Mouse (Mus musculus) neural tube, embryonic 15.5 days (tissue): ENCODE measurements around the gene Ptma. TPM values are rescaled to one million over a fixed set of nuclear protein-coding genes. Genes with fewer than 3 reads are reported as not detected.

ENCODE experiments used
- ATAC-seq: fragments of 200-750 bp; cut with Nextera tagmentation; 2 replicates; pipeline ENCODE4 v1.8.0; 2017; ENCODE audit warnings: mild to moderate bottlenecking, moderate TSS enrichment, moderate library complexity; ENCODE audit not compliant: low FRiP score
- H3K27ac ChIP-seq: fragments of 300-500 bp; sonication (generic); replicated peaks from 2 replicates; pipeline ENCODE4 v1.5.1; 2015; ENCODE audit warnings: mild to moderate bottlenecking, inconsistent platforms
- H3K27me3 ChIP-seq: fragments of 300-500 bp; sonication (generic); replicated peaks from 2 replicates; pipeline ENCODE4 v1.6.1; 2015; ENCODE audit warnings: inconsistent platforms
- H3K36me3 ChIP-seq: fragments of 300-500 bp; sonication (generic); 2 replicates; pipeline ENCODE4 v1.6.1; 2015; ENCODE audit warnings: inconsistent platforms
- H3K4me1 ChIP-seq: fragments of 300-500 bp; sonication (generic); 2 replicates; pipeline ENCODE4 v1.6.1; 2015; ENCODE audit warnings: inconsistent platforms
- H3K4me2 ChIP-seq: fragments of 300-500 bp; sonication (generic); 2 replicates; pipeline ENCODE4 v1.6.1; 2015; ENCODE audit warnings: inconsistent platforms, mild to moderate bottlenecking, moderate library complexity
- H3K4me3 ChIP-seq: fragments of 300-500 bp; sonication (generic); replicated peaks from 2 replicates; pipeline ENCODE4 v1.5.1; 2015; ENCODE audit warnings: mild to moderate bottlenecking, inconsistent platforms
- H3K9ac ChIP-seq: fragments of 300-500 bp; sonication (generic); replicated peaks from 2 replicates; pipeline ENCODE4 v1.6.1; 2015; ENCODE audit warnings: mild to moderate bottlenecking, inconsistent platforms
- H3K9me3 ChIP-seq: fragments of 300-500 bp; sonication (generic); replicated peaks from 2 replicates; pipeline ENCODE4 v1.6.1; 2016; ENCODE audit warnings: inconsistent platforms
- WGBS: fragments of 180-500 bp; shearing (Covaris S2); methylation state at CpG from one replicate; pipeline ENCODE4 v1.1.7; 2015; ENCODE audit warnings: mixed read lengths; 5-methylcytosine and 5-hydroxymethylcytosine counted together
- polyA plus RNA-seq: library from polyadenylated mRNA; unstranded; fragments of >200 nt; fragmentation: Nextera tagmentation; extraction: Ambion mirVana; gene quantifications from 2 replicates; pipeline ENCODE4 v1.2.1, GENCODE M21; 2015

Ptma gene
- polyA plus RNA-seq, 1 experiment from 2014 or later, result 1,254 TPM

GRCm38 (mm10) chr1:86523776-86524618 is 2.5 kb upstream of the Ptma start:
- no peak for ATAC-seq
- Histone ChIP-seq H3K4me3 (peak overlapping the region; percentile 83), H3K9ac (peak overlapping the region; percentile 67), H3K4me1 (peaks cover 27% of the 10 kb centered on the region), H3K27ac (peak overlapping the region; percentile 100), H3K36me3 (no peaks in the 10 kb centered on the region), H3K9me3 (no peaks in the 10 kb centered on the region), H3K4me2 (peak overlapping the region; percentile 95), H3K27me3 (no peaks in the 10 kb centered on the region)
- 85% methylated on average over 8 of the region's 8 CpGs for WGBS

- no peaks in the 10 kb centered on the region for H3K27me3 ChIP-seq
- peak overlapping the region; percentile 73 for H3K9ac ChIP-seq
- H3K4me1 ChIP-seq, result peaks cover 35% of the 10 kb centered on the region
- WGBS, result under 1% methylated on average over 53 of the region's 53 CpGs
- H3K4me2 ChIP-seq, result peak overlapping the region; percentile 95
- no peaks in the 10 kb centered on the region for H3K9me3 ChIP-seq
- peak overlapping the region; percentile 83 for H3K4me3 ChIP-seq
- peak overlapping the region; percentile 100 for H3K27ac ChIP-seq
- peak; percentile 79 for ATAC-seq
- peaks cover 6% of the 10 kb centered on the region; the same call in 1 of the 2 replicates for H3K36me3 ChIP-seq
These were observed 1.7 kb upstream of the Ptma start for GRCm38 (mm10) chr1:86524619-86525498.

GRCm38 (mm10) chr1:86525499-86526115 is 919 bp upstream of the Ptma start:
- Histone ChIP-seq H3K27me3 (no peaks in the 10 kb centered on the region), H3K36me3 (peaks cover 7% of the 10 kb centered on the region), H3K9ac (peak overlapping the region; percentile 73), H3K4me1 (peaks cover 37% of the 10 kb centered on the region), H3K4me2 (peak overlapping the region; percentile 95), H3K27ac (peak overlapping the region; percentile 100), H3K9me3 (no peaks in the 10 kb centered on the region), H3K4me3 (peak overlapping the region; percentile 83)
- ATAC-seq, result peak; percentile 17
- WGBS, result under 1% methylated on average over 43 of the region's 44 CpGs

GRCm38 (mm10) chr1:86526789-86527598 is 468 bp downstream of the Ptma start:
- peak; percentile 0; the same call in 1 of the 2 replicates for ATAC-seq

GRCm38 (mm10) chr1:86527599-86528486 is 1.3 kb downstream of the Ptma start:
- peak overlapping the region; percentile 82 for H3K9ac ChIP-seq
- H3K4me2 ChIP-seq, result peak overlapping the region; percentile 89
- peaks cover 19% of the 10 kb centered on the region for H3K36me3 ChIP-seq
- peak overlapping the region; percentile 83 for H3K4me3 ChIP-seq
- no peaks in the 10 kb centered on the region for H3K27me3 ChIP-seq
- peak overlapping the region; percentile 100 for H3K27ac ChIP-seq
- peaks cover 50% of the 10 kb centered on the region for H3K4me1 ChIP-seq
- WGBS, result under 1% methylated on average over 85 of the region's 89 CpGs
- ATAC-seq, result peak; percentile 4; the same call in 1 of the 2 replicates
- H3K9me3 ChIP-seq, result no peaks in the 10 kb centered on the region

More at GRCm38 (mm10) chr1:86526789-86527598, 468 bp downstream of the Ptma start:
- peaks cover 19% of the 10 kb centered on the region for H3K36me3 ChIP-seq
- H3K9me3 ChIP-seq, result no peaks in the 10 kb centered on the region
- under 1% methylated on average over 110 of the region's 111 CpGs for WGBS
- H3K9ac ChIP-seq, result peak overlapping the region; percentile 82
- H3K4me2 ChIP-seq, result peak overlapping the region; percentile 89
- H3K27ac ChIP-seq, result peak overlapping the region; percentile 100
- peaks cover 50% of the 10 kb centered on the region for H3K4me1 ChIP-seq
- peak overlapping the region; percentile 83 for H3K4me3 ChIP-seq
- no peaks in the 10 kb centered on the region for H3K27me3 ChIP-seq

GRCm38 (mm10) chr1:86528571-86529180 is 2.1 kb downstream of the Ptma start:
- Histone ChIP-seq H3K4me1 (peaks cover 52% of the 10 kb centered on the region), H3K9me3 (no peaks in the 10 kb centered on the region), H3K9ac (peak overlapping the region; percentile 82), H3K27ac (peak overlapping the region; percentile 100), H3K4me2 (peak overlapping the region; percentile 89), H3K4me3 (peak overlapping the region; percentile 83), H3K36me3 (peaks cover 19% of the 10 kb centered on the region), H3K27me3 (no peaks in the 10 kb centered on the region)
- ATAC-seq, result no peak
- under 1% methylated on average over 15 of the region's 15 CpGs for WGBS

GRCm38 (mm10) chr1:86529590-86529989 is 3.1 kb downstream of the Ptma start:
- H3K9ac ChIP-seq, result peak overlapping the region; percentile 82
- H3K27me3 ChIP-seq, result no peaks in the 10 kb centered on the region
- no peaks in the 10 kb centered on the region for H3K9me3 ChIP-seq
- peaks cover 44% of the 10 kb centered on the region for H3K4me1 ChIP-seq
- 33% methylated on average over 4 of the region's 4 CpGs for WGBS
- no peak for ATAC-seq
- peaks cover 19% of the 10 kb centered on the region for H3K36me3 ChIP-seq
- H3K27ac ChIP-seq, result peak overlapping the region; percentile 100; the same call in 1 of the 2 replicates
- H3K4me3 ChIP-seq, result peak overlapping the region; percentile 83
- H3K4me2 ChIP-seq, result peak overlapping the region; percentile 89

GRCm38 (mm10) chr1:86530871-86531546 is 4.5 kb downstream of the Ptma start:
- Histone ChIP-seq H3K4me3 (peak overlapping the region; percentile 3), H3K4me1 (peaks cover 39% of the 10 kb centered on the region)
- no peak for ATAC-seq

GRCm38 (mm10) chr1:86531547-86532321 is 5.2 kb downstream of the Ptma start:
- H3K36me3 ChIP-seq, result peaks cover 19% of the 10 kb centered on the region
- WGBS, result 7% methylated on average over 13 of the region's 13 CpGs
- H3K4me3 ChIP-seq, result peak overlapping the region; percentile 9; the same call in 1 of the 2 replicates
- peak overlapping the region; percentile 26; the same call in 1 of the 2 replicates for H3K9ac ChIP-seq
- H3K9me3 ChIP-seq, result no peaks in the 10 kb centered on the region
- H3K27ac ChIP-seq, result peak overlapping the region; percentile 67
- ATAC-seq, result no peak
- H3K4me2 ChIP-seq, result peak overlapping the region; percentile 43
- peaks cover 39% of the 10 kb centered on the region for H3K4me1 ChIP-seq
- H3K27me3 ChIP-seq, result no peaks in the 10 kb centered on the region

More at GRCm38 (mm10) chr1:86530871-86531546, 4.5 kb downstream of the Ptma start:
- Histone ChIP-seq H3K27ac (peak overlapping the region; percentile 67), H3K9ac (peak overlapping the region; percentile 5; the same call in 1 of the 2 replicates), H3K27me3 (no peaks in the 10 kb centered on the region), H3K4me2 (peak overlapping the region; percentile 22), H3K36me3 (peaks cover 19% of the 10 kb centered on the region), H3K9me3 (no peaks in the 10 kb centered on the region)
- WGBS, result 16% methylated on average over 4 of the region's 4 CpGs
